Mouse (Mus musculus): ENCODE results near the gene Osbp2.
"Not testable (repeated sequence)": the region's sequence is repeated elsewhere in the genome, so short reads cannot be mapped to it uniquely, and the experiment has no call there.

Osbp2 gene

GRCm38 (mm10) chr11:3863454-3864112 is at the start of gene Osbp2:
Gene Osbp2, minus strand, starts transcription at chr11:3863903.
- peak; percentile 84 for ATAC-seq (ENCODE audit: low TSS enrichment)

- ATAC-seq (ENCODE audit: low TSS enrichment): no peak
These were observed 49.2 kb upstream of the Osbp2 start for GRCm38 (mm10) chr11:3912875-3913271.

- no peak for ATAC-seq (ENCODE audit: low TSS enrichment)
These were observed 48.6 kb upstream of the Osbp2 start for GRCm38 (mm10) chr11:3912100-3912874.

- ATAC-seq (ENCODE audit: low TSS enrichment): not testable (repeated sequence)
These were observed 47.7 kb upstream of the Osbp2 start for GRCm38 (mm10) chr11:3911440-3911839.

GRCm38 (mm10) chr11:3910513-3911310 is 47.0 kb upstream of the Osbp2 start:
- no peak for ATAC-seq (ENCODE audit: low TSS enrichment)

- no peak for ATAC-seq (ENCODE audit: low TSS enrichment)
These were observed 45.5 kb upstream of the Osbp2 start for GRCm38 (mm10) chr11:3909236-3909635.

- ATAC-seq (ENCODE audit: low TSS enrichment): no peak
These were observed 41.7 kb upstream of the Osbp2 start for GRCm38 (mm10) chr11:3905446-3905845.

- ATAC-seq (ENCODE audit: low TSS enrichment): no peak
These were observed 41.0 kb upstream of the Osbp2 start for GRCm38 (mm10) chr11:3904673-3905072.

- peak; percentile 14; the same call in 1 of the 2 replicates for ATAC-seq (ENCODE audit: low TSS enrichment)
These were observed 39.3 kb upstream of the Osbp2 start for GRCm38 (mm10) chr11:3903046-3903445.

GRCm38 (mm10) chr11:3902516-3902915 is 38.8 kb upstream of the Osbp2 start:
- ATAC-seq (ENCODE audit: low TSS enrichment): no peak

GRCm38 (mm10) chr11:3900296-3900695 is 36.6 kb upstream of the Osbp2 start:
- no peak for ATAC-seq (ENCODE audit: low TSS enrichment)

- no peak for ATAC-seq (ENCODE audit: low TSS enrichment)
These were observed 32.2 kb upstream of the Osbp2 start for GRCm38 (mm10) chr11:3895933-3896332.

- no peak for ATAC-seq (ENCODE audit: low TSS enrichment)
These were observed 31.8 kb upstream of the Osbp2 start for GRCm38 (mm10) chr11:3895458-3895857.

- peak; percentile 97 for ATAC-seq (ENCODE audit: low TSS enrichment)
These were observed 30.9 kb upstream of the Osbp2 start, which contains the start of the genes 4921536K21Rik and Dusp18 for GRCm38 (mm10) chr11:3894406-3895281. Gene 4921536K21Rik, minus strand, starts transcription at chr11:3895098. Gene Dusp18, plus strand, starts transcription at chr11:3895240.

- ATAC-seq (ENCODE audit: low TSS enrichment): no peak
These were observed 30.3 kb upstream of the Osbp2 start for GRCm38 (mm10) chr11:3893970-3894369.

- no peak for ATAC-seq (ENCODE audit: low TSS enrichment)
These were observed 23.6 kb upstream of the Osbp2 start for GRCm38 (mm10) chr11:3887331-3887730.

GRCm38 (mm10) chr11:3883711-3884110 is 20.0 kb upstream of the Osbp2 start:
- ATAC-seq (ENCODE audit: low TSS enrichment): no peak

- peak; percentile 84; the same call in 1 of the 2 replicates for ATAC-seq (ENCODE audit: low TSS enrichment)
These were observed 16.1 kb upstream of the Osbp2 start for GRCm38 (mm10) chr11:3879836-3880235.

- no peak for ATAC-seq (ENCODE audit: low TSS enrichment)
These were observed 15.0 kb upstream of the Osbp2 start for GRCm38 (mm10) chr11:3878660-3879059.

GRCm38 (mm10) chr11:3876419-3876818 is 12.7 kb upstream of the Osbp2 start:
- ATAC-seq (ENCODE audit: low TSS enrichment): no peak

- no peak for ATAC-seq (ENCODE audit: low TSS enrichment)
These were observed 640 bp upstream of the Osbp2 start for GRCm38 (mm10) chr11:3864343-3864742.
